Mouse (Mus musculus) E14TG2a.4 (cell line): ENCODE results near the gene Gstm7.

Experiments
- CTCF ChIP-seq: conservative IDR thresholded peaks from 2 replicates; pipeline ENCODE4 v1.5.1; 2014; ENCODE audit warnings: low read length
- POU5F1 ChIP-seq: IDR thresholded peaks from 2 replicates; pipeline ENCODE4 v1.6.1; 2014; ENCODE audit warnings: low read length, borderline replicate concordance

- no peak for TF ChIP-seq CTCF
- no peak for TF ChIP-seq POU5F1
These were observed 8.9 kb upstream of the Gstm7 start for GRCm38 (mm10) chr3:107940524-107940923.
